Mouse (Mus musculus) CD4-positive, CD25-positive, alpha-beta regulatory T cell, adult 2 months (primary cell): ENCODE data around the gene Ttc28.

Experiments used
- DNase-seq: peaks from one replicate; pipeline ENCODE4 v3.0.0-alpha.2; 2012; ENCODE audit warnings: low read depth, low spot score

Ttc28 gene

DNA sequence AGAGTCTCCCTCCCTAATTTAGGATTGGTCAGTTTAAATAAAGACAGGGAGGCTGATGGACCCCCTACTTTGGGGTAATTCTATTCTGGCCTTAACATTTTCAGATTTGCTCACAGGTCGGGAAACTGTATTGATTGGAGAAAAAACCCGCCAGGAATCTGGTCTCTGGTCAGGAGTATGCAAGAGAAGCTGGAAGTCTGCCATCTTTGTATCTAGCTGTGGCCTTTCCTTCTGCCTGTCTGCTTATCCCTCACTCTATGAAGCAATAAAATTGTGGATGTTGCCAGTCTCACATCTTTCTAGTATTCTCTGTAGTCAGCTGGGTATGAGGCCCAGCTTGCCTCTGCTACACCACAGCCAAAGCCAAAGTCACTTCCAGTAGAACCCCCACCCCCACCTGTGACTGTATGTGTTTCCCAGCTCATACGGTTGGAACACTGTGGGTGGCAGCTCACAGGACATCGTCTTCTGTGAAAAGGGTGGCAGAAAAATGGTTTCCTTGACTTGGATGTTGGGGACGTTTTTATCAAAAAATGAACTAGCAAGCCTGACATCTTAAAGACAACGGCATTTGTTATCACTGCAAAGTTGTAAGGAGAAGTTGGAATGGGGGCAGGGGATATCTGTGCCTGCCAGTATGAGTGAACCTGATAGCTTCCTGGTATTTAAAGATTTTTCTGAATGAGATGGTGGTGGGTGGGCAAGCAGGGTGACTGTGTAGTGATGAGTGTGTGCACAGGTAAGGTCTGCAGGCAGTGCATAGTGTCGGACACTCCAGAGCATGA lies 281.7 kb downstream of the Ttc28 start:
- DNase-seq = no peak

DNA sequence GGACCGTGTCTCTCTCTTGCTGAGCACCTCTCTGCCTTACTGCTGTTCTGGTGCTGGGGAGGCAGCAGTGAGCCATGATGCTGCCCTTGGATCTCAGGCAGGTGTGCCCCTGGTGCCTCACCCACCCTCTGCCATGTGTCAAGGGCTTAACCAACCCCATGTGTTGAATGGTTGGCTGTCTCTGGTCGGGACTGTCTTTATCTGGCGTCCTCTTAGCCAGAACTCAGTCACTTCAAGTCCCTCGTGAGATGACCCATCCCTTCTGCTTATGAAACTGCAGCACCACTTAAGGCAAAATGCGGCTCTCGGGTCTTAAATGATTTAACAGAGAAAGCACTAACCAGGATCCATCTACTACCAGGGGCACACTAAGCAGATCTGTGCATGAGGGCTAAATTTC lies 283.3 kb downstream of the Ttc28 start:
- DNase-seq = no peak

- no peak for DNase-seq
Measured at GRCm38 (mm10) chr5:111163377-111163776, 283.8 kb downstream of the Ttc28 start.

- DNase-seq = no peak
Measured at GRCm38 (mm10) chr5:111164348-111164920, 284.8 kb downstream of the Ttc28 start.

DNA sequence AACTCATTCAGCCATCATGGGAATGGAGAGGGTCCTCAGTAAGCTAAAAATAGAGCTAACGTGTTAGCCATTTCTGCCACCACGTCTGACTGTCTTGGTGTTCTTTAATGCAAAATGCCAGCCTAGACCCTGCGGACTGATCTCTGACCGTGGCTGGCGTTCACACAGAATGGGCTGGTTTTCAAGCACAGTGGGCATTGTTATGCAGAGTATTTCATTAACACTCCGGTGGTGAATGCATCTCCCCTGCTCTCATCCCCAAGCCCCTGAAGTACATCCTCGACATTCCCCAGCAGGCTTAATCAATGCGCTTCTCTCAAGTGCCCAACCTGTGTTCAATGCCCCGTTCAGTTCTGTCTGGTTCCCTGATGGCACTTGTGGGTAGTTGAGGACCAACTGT lies 290.8 kb downstream of the Ttc28 start:
- DNase-seq = no peak

DNA sequence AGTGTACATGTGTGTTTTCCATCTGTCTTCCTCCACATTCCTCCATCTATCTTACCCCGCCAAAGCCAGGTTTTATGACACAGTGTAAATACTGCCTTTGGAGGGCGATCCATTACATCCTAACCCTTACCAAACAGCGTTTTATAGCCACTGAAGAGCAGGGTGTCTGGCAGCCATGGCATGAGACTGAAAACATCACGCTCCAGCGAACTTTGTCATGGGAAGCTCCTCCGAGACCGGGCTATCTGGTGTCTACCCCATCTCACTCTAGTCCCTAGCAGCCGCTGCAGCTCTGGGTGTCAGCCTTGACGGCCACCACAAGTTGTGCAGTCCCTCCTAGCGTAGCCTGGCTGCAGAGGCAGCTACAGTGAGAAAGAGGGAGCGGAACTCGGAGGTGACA lies 295.8 kb downstream of the Ttc28 start:
- no peak for DNase-seq

DNA sequence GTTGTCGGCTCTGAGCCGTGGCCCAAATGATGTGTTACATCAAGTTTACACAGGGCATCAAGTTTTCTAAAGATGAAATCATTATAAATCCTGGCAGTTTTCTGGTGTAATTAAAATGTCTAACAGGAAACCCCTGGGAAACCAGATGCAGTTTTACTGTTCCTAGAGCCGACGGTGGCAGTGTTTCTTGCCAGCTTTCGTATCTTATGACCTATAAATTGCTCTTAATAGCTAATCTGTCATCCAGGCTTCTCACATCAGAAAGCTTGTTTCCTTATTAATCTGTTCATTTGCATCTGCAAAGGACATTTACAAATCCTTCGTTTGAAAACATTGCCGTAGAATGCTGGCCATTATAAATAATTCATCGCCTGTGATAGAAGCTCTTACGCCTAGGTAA lies 296.2 kb downstream of the Ttc28 start:
- no peak for DNase-seq

DNA sequence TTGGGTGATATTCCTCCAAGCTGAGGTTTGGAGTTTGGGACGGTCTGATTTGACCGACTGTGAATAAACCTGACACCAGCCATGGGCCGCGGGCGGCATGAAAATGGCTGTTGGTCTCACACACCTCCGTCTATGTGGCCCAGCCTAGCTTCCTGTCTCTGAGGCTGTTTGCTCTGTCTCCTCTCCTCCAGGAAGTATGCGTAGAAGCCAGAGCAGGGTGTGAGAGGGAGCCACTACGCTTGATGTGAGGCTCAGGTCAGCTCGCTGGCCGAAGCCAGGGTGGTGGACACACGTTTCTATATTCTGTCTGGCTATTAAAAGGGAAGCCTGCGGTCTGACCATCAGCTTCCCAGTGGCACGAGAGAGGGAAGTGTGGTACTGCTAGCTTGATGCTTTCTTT lies 296.8 kb downstream of the Ttc28 start:
- peak; percentile 71 for DNase-seq

- DNase-seq = peak; percentile 89
Measured at GRCm38 (mm10) chr5:111178324-111179076, 298.9 kb downstream of the Ttc28 start.

- DNase-seq = no peak
Measured at GRCm38 (mm10) chr5:111179651-111180050, 300.0 kb downstream of the Ttc28 start.

DNA sequence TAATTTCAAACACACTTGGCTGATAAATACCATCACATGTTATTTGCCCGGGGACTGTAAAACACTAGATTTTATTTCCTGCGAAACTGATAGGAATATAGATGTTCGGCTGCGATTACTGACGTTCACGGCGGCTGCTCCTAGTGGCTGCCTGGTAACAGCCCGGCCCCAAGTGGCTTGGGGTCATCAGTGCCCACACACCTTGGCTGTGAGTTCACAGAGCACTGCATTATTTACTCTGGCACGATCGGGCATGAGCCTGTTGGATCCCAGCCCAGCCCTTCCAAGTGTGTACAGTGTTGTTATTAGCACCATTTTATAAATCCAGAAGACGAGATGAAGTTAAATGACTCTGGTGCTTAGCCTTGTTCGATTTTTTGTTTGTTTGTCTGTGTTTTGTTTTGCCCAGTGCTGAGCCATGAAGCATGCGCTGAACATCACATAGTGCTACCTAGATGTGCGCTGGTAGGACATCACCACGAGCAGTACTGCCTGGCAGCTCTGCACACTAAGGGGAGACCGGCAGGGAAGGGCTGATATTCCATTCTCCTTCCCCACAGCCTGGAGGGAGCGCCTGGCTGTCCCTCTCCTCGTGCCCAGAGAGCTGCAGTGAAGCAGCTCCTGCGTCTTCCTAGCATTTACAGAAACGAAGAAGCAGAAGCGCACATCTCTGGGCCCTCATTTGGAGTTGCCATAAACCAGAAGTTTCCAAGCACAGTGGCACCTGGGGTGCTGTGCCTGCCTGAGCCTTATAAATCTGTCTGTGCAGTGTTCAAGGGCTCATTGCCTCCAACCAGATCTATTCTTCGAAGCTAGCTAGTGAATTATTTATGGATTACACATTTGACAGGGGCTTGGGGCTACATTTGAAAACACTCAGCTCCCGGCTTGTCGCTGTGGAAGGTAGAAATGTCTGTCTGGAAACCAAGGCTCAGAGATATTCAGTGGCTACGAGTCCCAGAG lies 300.8 kb downstream of the Ttc28 start:
- no peak for DNase-seq

GRCm38 (mm10) chr5:111181204-111181912 lies 301.8 kb downstream of the Ttc28 start:
- no peak for DNase-seq

DNA sequence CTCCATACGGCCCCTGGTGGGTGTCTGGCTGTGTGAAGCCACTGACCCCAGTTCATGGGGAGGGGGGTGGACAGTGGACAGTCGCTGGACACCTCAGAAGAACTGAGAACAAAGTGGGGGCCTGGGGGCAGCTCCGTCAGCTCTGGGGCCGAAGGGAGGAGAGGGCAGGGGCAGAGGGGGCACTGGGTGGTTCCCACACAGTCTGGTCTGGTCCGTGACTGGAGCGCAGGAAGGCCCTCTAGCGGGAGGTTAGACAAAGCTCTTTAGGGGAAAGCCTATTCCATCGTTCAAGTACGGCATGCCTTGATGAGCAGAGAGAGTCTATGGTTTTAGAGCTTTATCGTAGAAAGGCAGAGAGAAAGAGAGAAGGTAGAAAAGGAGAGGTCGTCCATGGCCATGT lies 307.0 kb downstream of the Ttc28 start:
- DNase-seq = no peak

DNA sequence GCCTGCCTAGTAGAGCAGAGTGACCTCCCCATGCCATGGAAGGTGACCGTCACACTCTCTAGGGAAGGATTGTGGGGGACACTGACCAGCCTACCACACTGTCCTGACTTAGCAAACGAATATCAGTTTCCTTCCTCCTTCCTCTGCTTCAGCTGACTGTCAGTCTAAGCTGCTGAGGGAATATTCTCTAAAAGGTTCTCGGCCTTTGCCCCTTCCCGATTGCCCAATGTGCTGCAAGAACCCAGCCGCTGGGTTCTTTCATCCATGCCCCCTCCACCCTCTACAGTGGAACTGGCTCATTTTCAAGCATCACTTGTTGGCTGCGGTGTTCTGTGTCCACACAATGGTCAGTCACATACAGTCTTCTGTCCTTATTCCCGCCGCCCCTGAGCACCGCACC lies 312.4 kb downstream of the Ttc28 start:
- no peak for DNase-seq

GRCm38 (mm10) chr5:111194829-111195228 lies 315.2 kb downstream of the Ttc28 start:
- DNase-seq = peak; percentile 64

DNA sequence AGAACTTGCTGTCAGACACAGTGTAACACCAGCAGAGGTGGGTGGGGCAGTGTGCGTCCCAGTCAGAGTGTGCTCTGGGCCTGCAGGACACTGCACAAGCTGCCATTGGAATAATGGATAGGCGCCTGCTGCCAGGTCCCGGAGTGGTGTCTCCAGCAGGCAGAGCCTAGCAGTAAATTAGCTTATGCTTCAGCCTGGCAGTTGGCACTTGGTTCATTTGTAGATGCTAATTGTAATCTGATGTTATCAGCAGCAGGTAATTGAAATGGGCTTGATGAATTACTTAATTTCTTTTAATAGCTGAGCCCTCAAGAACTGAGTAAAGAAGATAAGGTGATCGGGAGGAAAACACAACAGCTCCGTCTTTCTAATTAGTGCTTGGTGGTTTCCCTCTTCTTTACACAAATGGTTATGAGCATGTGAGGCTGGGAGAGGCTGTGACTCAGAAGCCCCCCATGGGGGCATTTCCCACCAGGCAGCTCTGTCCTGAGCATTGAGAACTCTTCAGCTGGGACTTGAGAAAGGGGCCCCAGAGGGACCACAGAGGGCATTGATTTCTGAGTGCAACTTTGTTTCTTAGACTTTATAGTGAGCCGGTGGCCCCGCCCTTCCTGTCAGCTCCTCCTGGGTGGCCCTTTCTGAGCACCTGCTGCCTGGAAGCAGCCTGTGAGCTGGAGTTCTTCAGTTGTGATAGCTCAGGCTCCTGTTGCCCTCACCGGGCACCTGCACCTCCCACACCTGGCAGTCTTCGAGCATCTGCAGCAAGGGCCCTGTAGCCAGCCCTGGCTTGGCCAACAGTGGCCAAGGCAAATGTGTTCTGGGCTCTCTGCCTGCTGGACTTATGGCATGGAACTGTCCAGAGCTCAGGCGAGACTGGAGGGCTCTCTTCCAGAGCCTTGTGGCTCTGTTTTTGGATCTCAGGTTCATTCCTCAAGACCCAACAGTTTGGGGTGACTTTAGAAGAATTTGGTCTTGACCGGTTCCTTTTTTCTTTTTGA lies 316.2 kb downstream of the Ttc28 start:
- peak; percentile 67 for DNase-seq

DNA sequence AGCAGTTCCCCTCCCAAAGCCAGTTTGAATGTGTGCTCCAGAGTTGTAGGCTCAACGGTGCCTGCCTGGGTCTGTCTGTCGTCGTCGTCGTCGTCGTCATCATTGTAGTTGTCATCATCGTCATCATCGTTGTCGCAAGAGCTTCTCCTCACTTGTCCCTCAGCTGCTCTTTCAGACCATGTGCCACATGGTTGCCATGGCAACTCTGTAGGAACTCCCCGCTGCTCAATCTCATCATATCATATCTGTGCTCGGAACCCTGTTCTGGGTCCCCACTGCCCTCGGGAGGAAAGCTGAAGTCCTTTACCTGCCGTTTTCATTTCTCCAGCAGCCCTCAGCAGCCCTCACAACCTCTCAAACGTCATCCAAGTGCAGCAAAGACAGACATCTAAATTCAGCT lies 318.1 kb downstream of the Ttc28 start:
- no peak for DNase-seq

GRCm38 (mm10) chr5:111200167-111200840 lies 320.7 kb downstream of the Ttc28 start:
- DNase-seq = peak; percentile 56
